Comparison of ENCODE assay signal across 21 mouse cellular contexts in genomic region chr1:186373386-186373785, GRCm38 (mm10).
DNase-seq lines count a peak whose midpoint lies in the region; ATAC-seq and TF ChIP-seq lines count a peak whose summit lies in the region.
"Had no signal": no experiment of that assay in that cellular context is flagged by ENCODE, and none has a peak within 500 bp of the region (broad histone marks: within the 10 kb centered on the region; RNA-seq: fewer than 3 reads in every experiment).

No protein-coding gene starts in this region.

- no peaks in the 10 kb centered on the region for H3K4me1 ChIP-seq in hindbrain, embryonic 10.5 days (replicated peaks)
- no peaks in the 10 kb centered on the region for H3K4me1 ChIP-seq in hindbrain, embryonic 16.5 days (ENCODE audit: control insufficient read depth, insufficient read depth, low read depth, low read length)
- H3K4me1 ChIP-seq in midbrain, embryonic 14.5 days (ENCODE audit: control insufficient read depth, insufficient read depth, low read length) = no peaks in the 10 kb centered on the region
- no peaks in the 10 kb centered on the region for H3K4me1 ChIP-seq in midbrain, postnatal 0 days (ENCODE audit: insufficient read depth, low read length)
- peaks cover 3% of the 10 kb centered on the region; the same call in 1 of the 2 replicates for H3K4me1 ChIP-seq in embryonic facial prominence, embryonic 14.5 days (ENCODE audit: control insufficient read depth, insufficient read depth, low read length)
- H3K4me1 ChIP-seq: forebrain, embryonic 13.5 days; hindbrain, embryonic 13.5 days had no signal

- WGBS in hindbrain, embryonic 10.5 days = 64% methylated on average over 4 of the region's 4 CpGs
- WGBS in hindbrain, embryonic 16.5 days = 42% methylated on average over 4 of the region's 4 CpGs
- WGBS in midbrain, embryonic 14.5 days = 11% methylated on average over 4 of the region's 4 CpGs
- WGBS in midbrain, postnatal 0 days = 15% methylated on average over 4 of the region's 4 CpGs
- 39% methylated on average over 4 of the region's 4 CpGs for WGBS in embryonic facial prominence, embryonic 14.5 days

- H3K4me2 ChIP-seq in hindbrain, embryonic 16.5 days (ENCODE audit: low read length) = no peak overlapping the region
- no peak overlapping the region for H3K4me2 ChIP-seq in midbrain, embryonic 14.5 days (ENCODE audit: low read length)
- no peak overlapping the region for H3K4me2 ChIP-seq in midbrain, postnatal 0 days (ENCODE audit: low read depth, low read length, poor library complexity, severe bottlenecking)
- no peak overlapping the region for H3K4me2 ChIP-seq in embryonic facial prominence, embryonic 14.5 days (ENCODE audit: low read depth, low read length)
- H3K4me2 ChIP-seq: forebrain, embryonic 13.5 days; hindbrain, embryonic 13.5 days had no signal

- DNase-seq in hindbrain, embryonic 10.5 days (ENCODE audit: low spot score) = no peak
- DNase-seq in midbrain, embryonic 14.5 days = peak; percentile 24
- no peak for DNase-seq in midbrain, postnatal 0 days (ENCODE audit: low spot score)
- DNase-seq in embryonic facial prominence, embryonic 14.5 days (ENCODE audit: low spot score) = peak; percentile 65
- DNase-seq in urinary bladder, postnatal 10 days (ENCODE audit: low spot score) = no peak
- DNase-seq in gastrocnemius, adult 18-20 months (ENCODE audit: low spot score) = no peak
- DNase-seq: adrenal gland, postnatal 14 days; cerebellum, adult 18-20 months; cerebellum, adult 9-11 months; cerebellum, postnatal 36 days; forebrain, postnatal 0 days; gastrocnemius, postnatal 36 days; heart, adult 18-20 months; heart, postnatal 10 days; heart, postnatal 4 days had no signal

- ATAC-seq in hindbrain, embryonic 16.5 days = no peak
- ATAC-seq in midbrain, embryonic 14.5 days (ENCODE audit: low FRiP score, low TSS enrichment) = no peak
- no peak for ATAC-seq in midbrain, postnatal 0 days (ENCODE audit: low FRiP score)
- ATAC-seq in embryonic facial prominence, embryonic 14.5 days (ENCODE audit: low read depth) = 0 out of 2 replicates have a peak, but pooled peaks have one; percentile 33
- ATAC-seq: activated CD4-positive, CD25-positive, alpha-beta regulatory T cell, adult 4 months; forebrain, embryonic 13.5 days; forebrain, postnatal 0 days; Patski had no signal

- H3K27me3 ChIP-seq in hindbrain, embryonic 10.5 days (ENCODE audit: insufficient read depth, poor library complexity, severe bottlenecking) = no peaks in the 10 kb centered on the region
- H3K27me3 ChIP-seq in hindbrain, embryonic 16.5 days (replicated peaks; ENCODE audit: control insufficient read depth, insufficient read depth, low read length) = no peaks in the 10 kb centered on the region
- H3K27me3 ChIP-seq in midbrain, embryonic 14.5 days (ENCODE audit: control insufficient read depth, insufficient read depth, low read length) = no peaks in the 10 kb centered on the region
- no peaks in the 10 kb centered on the region for H3K27me3 ChIP-seq in midbrain, postnatal 0 days (ENCODE audit: insufficient read depth, low read length)
- no peaks in the 10 kb centered on the region for H3K27me3 ChIP-seq in embryonic facial prominence, embryonic 14.5 days (replicated peaks; ENCODE audit: control insufficient read depth, insufficient read depth, low read length)
- H3K27me3 ChIP-seq: forebrain, embryonic 13.5 days; hindbrain, embryonic 13.5 days; Patski had no signal

- no peak overlapping the region for H3K4me3 ChIP-seq in hindbrain, embryonic 10.5 days
- no peak overlapping the region for H3K4me3 ChIP-seq in hindbrain, embryonic 16.5 days (ENCODE audit: low read length)
- H3K4me3 ChIP-seq in midbrain, embryonic 14.5 days (replicated peaks; ENCODE audit: low read depth, low read length) = no peak overlapping the region
- no peak overlapping the region for H3K4me3 ChIP-seq in midbrain, postnatal 0 days (ENCODE audit: low read depth, low read length)
- H3K4me3 ChIP-seq in embryonic facial prominence, embryonic 14.5 days (ENCODE audit: low read depth, low read length) = no peak overlapping the region
- H3K4me3 ChIP-seq: forebrain, embryonic 13.5 days; heart, embryonic 10.5 days; hindbrain, embryonic 13.5 days had no signal

- H3K9ac ChIP-seq in hindbrain, embryonic 16.5 days (ENCODE audit: low read depth, low read length) = no peak overlapping the region
- no peak overlapping the region for H3K9ac ChIP-seq in midbrain, embryonic 14.5 days (replicated peaks; ENCODE audit: low read length)
- H3K9ac ChIP-seq in midbrain, postnatal 0 days (replicated peaks; ENCODE audit: low read length, poor library complexity, severe bottlenecking) = no peak overlapping the region
- H3K9ac ChIP-seq in embryonic facial prominence, embryonic 14.5 days (ENCODE audit: low read depth, low read length) = no peak overlapping the region
- H3K9ac ChIP-seq: forebrain, embryonic 13.5 days; forebrain, postnatal 0 days; hindbrain, embryonic 13.5 days had no signal

- H3K27ac ChIP-seq in hindbrain, embryonic 10.5 days = peak overlapping the region; percentile 2; the same call in 1 of the 2 replicates
- no peak overlapping the region for H3K27ac ChIP-seq in hindbrain, embryonic 16.5 days (ENCODE audit: low read depth, low read length)
- no peak overlapping the region for H3K27ac ChIP-seq in midbrain, embryonic 14.5 days (replicated peaks; ENCODE audit: low read depth, low read length)
- H3K27ac ChIP-seq in midbrain, postnatal 0 days (ENCODE audit: low read depth, low read length) = no peak overlapping the region
- peak overlapping the region; percentile 15; the same call in 1 of the 2 replicates for H3K27ac ChIP-seq in embryonic facial prominence, embryonic 14.5 days (replicated peaks; ENCODE audit: low read depth, low read length)
- H3K27ac ChIP-seq: forebrain, embryonic 13.5 days; heart, embryonic 10.5 days; hindbrain, embryonic 13.5 days had no signal

- no peaks in the 10 kb centered on the region for H3K9me3 ChIP-seq in hindbrain, embryonic 10.5 days
- no peaks in the 10 kb centered on the region for H3K9me3 ChIP-seq in hindbrain, embryonic 16.5 days (ENCODE audit: control insufficient read depth, low read length)
- H3K9me3 ChIP-seq in midbrain, embryonic 14.5 days (ENCODE audit: control insufficient read depth, low read length) = no peaks in the 10 kb centered on the region
- H3K9me3 ChIP-seq in midbrain, postnatal 0 days (ENCODE audit: low read length) = no peaks in the 10 kb centered on the region
- peaks cover 7% of the 10 kb centered on the region; the same call in 1 of the 2 replicates for H3K9me3 ChIP-seq in embryonic facial prominence, embryonic 14.5 days (ENCODE audit: control insufficient read depth, low read length)
- H3K9me3 ChIP-seq: forebrain, embryonic 13.5 days; heart, embryonic 10.5 days; hindbrain, embryonic 13.5 days had no signal

- no peak for TF ChIP-seq CTCF in midbrain, postnatal 0 days (IDR thresholded peaks at IDR 0.05)

- no peaks in the 10 kb centered on the region for H3K36me3 ChIP-seq in hindbrain, embryonic 10.5 days
- H3K36me3 ChIP-seq in hindbrain, embryonic 16.5 days (ENCODE audit: control insufficient read depth, insufficient read depth, low read length) = no peaks in the 10 kb centered on the region
- no peaks in the 10 kb centered on the region for H3K36me3 ChIP-seq in midbrain, embryonic 14.5 days (ENCODE audit: control insufficient read depth, insufficient read depth, low read length)
- no peaks in the 10 kb centered on the region for H3K36me3 ChIP-seq in midbrain, postnatal 0 days (ENCODE audit: insufficient read depth, low read length)
- H3K36me3 ChIP-seq in embryonic facial prominence, embryonic 14.5 days (ENCODE audit: control insufficient read depth, insufficient read depth, low read length) = no peaks in the 10 kb centered on the region
- H3K36me3 ChIP-seq: heart, embryonic 10.5 days; hindbrain, embryonic 13.5 days had no signal

Comparison
In these comparisons a context has a peak if more than half of its experiments do, and no peak if none do; other contexts are left out.
1. DNase-seq: peak in midbrain, embryonic 14.5 days (single experiment) and embryonic facial prominence, embryonic 14.5 days (single experiment); none in hindbrain, embryonic 10.5 days (single experiment), midbrain, postnatal 0 days (single experiment), urinary bladder, postnatal 10 days (single experiment) and gastrocnemius, adult 18-20 months (single experiment).
2. H3K27ac ChIP-seq: peak in hindbrain, embryonic 10.5 days (single experiment) and embryonic facial prominence, embryonic 14.5 days (single experiment); none in hindbrain, embryonic 16.5 days (single experiment), midbrain, embryonic 14.5 days (single experiment) and midbrain, postnatal 0 days (single experiment).